Mouse (Mus musculus) C2C12 (cell line): ENCODE measurements at regions not wholly inside any gene's neighbourhood (a gene's known extent, or its start where the extent isn't known, plus 50 kb on each side); places are given as distances from the start of the nearest gene placed in this dataset.

Experiments used
- H3K27me3 ChIP-seq: one replicate; pipeline ENCODE4 v1.6.1; 2011; ENCODE audit not compliant: control insufficient read depth, insufficient read depth, insufficient read length
- H3K36me3 ChIP-seq: one replicate; pipeline ENCODE4 v1.6.1; 2011; ENCODE audit not compliant: control insufficient read depth, insufficient read depth
- H3K4me3 ChIP-seq: one replicate; pipeline ENCODE4 v1.5.1; 2011; ENCODE audit warnings: mild to moderate bottlenecking, control low read depth; ENCODE audit not compliant: poor library complexity, insufficient read depth, severe bottlenecking
- H3K79me2 ChIP-seq: one replicate; pipeline ENCODE4 v1.6.1; 2011; ENCODE audit not compliant: control insufficient read depth, insufficient read depth
- H3K79me3 ChIP-seq: one replicate; pipeline ENCODE4 v1.6.1; 2011; ENCODE audit warnings: low read depth, control low read depth
- H3ac ChIP-seq: one replicate; pipeline ENCODE3; 2011; ENCODE audit warnings: low read depth; ENCODE audit not compliant: control insufficient read depth, insufficient read length
- CEBPB ChIP-seq: IDR thresholded peaks from one replicate; pipeline ENCODE4 v1.6.1; 2011; ENCODE audit warnings: low read depth, mild to moderate bottlenecking, control low read depth, moderate library complexity
- CTCF ChIP-seq: IDR thresholded peaks from one replicate; pipeline ENCODE4 v1.5.1; 2011; ENCODE audit not compliant: control insufficient read depth, insufficient read depth, insufficient read length
- FOSL1 ChIP-seq: IDR thresholded peaks from one replicate; pipeline ENCODE4 v1.8.0; 2011; ENCODE audit warnings: mild to moderate bottlenecking, low read length; ENCODE audit not compliant: poor library complexity, insufficient read depth, severe bottlenecking
- MAX ChIP-seq: IDR thresholded peaks from one replicate; pipeline ENCODE4 v1.6.1; 2011; ENCODE audit warnings: mild to moderate bottlenecking, control low read depth
- MYOD1 ChIP-seq: IDR thresholded peaks from one replicate; pipeline ENCODE4 v1.6.1; 2011; ENCODE audit warnings: low read depth; ENCODE audit not compliant: control insufficient read depth, insufficient read length
- MYOG ChIP-seq: IDR thresholded peaks from one replicate; pipeline ENCODE4 v1.6.1; 2011; ENCODE audit not compliant: control insufficient read depth, insufficient read length; ENCODE audit errors: extremely low read depth
- USF1 ChIP-seq: IDR thresholded peaks from one replicate; pipeline ENCODE4 v1.6.1; 2011; ENCODE audit warnings: low read depth, mild to moderate bottlenecking, control low read depth, moderate library complexity

GRCm38 (mm10) chr1:193572411-193572810 lies 202.3 kb upstream of the Camk1g start:
- no peaks in the 10 kb centered on the region for H3K79me3 ChIP-seq
- no peaks in the 10 kb centered on the region for H3K27me3 ChIP-seq
- no peak overlapping the region for H3K4me3 ChIP-seq
- no peaks in the 10 kb centered on the region for H3K79me2 ChIP-seq
- TF ChIP-seq MAX (no peak), MYOD1 (no peak), USF1 (no peak), CEBPB (no peak), CTCF (no peak), FOSL1 (no peak), MYOG (no peak)
- no peaks in the 10 kb centered on the region for H3K36me3 ChIP-seq
- H3ac ChIP-seq: no peak overlapping the region

DNA sequence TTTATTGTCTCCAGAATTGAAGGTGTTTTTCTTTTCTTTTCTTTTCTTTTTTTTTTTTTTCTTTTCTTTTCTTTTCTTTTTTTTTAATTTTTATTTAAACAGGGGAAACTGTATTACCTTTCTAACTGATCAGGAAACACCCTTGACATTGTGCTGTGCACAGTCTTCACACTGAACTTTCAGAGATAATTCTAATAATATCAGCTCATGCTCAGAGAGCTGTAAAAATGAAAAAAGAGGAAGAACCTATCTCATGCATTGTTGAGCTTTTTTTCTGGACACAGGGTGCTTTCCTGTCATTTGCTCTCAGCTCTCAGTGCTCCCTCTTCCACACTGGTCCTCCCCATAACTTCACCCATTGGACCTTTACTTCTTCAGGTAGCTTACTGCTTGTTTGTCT lies 201.0 kb upstream of the Camk1g start:
- Histone ChIP-seq H3K79me2 (no peaks in the 10 kb centered on the region), H3K79me3 (no peaks in the 10 kb centered on the region), H3K27me3 (no peaks in the 10 kb centered on the region), H3ac (no peak overlapping the region), H3K4me3 (no peak overlapping the region), H3K36me3 (no peaks in the 10 kb centered on the region)
- TF ChIP-seq USF1: no peak
- no peak for TF ChIP-seq MAX
- no peak for TF ChIP-seq FOSL1
- no peak for TF ChIP-seq MYOD1
- TF ChIP-seq CEBPB: no peak
- TF ChIP-seq MYOG: no peak
- no peak for TF ChIP-seq CTCF

DNA sequence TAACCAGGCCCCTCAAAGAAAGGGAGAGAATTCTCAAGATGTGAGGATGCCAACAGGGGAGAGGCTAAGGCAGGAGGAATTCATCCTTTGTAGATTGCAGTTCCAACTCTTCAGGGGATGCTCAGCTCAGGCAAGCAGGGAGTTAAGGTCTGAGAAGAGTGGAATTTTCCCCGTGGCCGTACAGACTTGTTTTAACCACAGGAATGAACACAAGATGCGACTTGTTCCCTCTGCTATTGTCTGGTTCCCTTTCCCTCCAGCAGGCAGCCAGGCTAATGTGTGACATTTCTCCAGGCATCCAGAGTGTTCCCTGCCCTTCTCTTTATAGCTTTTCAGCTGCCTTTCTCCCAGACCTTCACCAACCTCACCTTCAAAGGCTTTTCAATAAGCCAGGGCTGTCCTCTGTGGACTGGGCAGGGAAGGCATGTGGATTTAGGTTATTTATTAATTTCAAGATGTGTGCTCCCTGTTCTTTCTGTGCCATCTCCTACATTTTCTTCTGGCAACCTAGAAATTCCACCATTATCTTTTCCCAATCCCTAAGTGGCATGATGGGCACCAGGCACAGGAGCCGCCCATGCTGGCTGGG lies 198.6 kb upstream of the Camk1g start:
- Histone ChIP-seq H3K79me2 (no peaks in the 10 kb centered on the region), H3K4me3 (no peak overlapping the region), H3K27me3 (no peaks in the 10 kb centered on the region)

GRCm38 (mm10) chr1:193567217-193567616 lies 197.1 kb upstream of the Camk1g start:
- TF ChIP-seq MYOG (no peak), MAX (no peak), FOSL1 (no peak), MYOD1 (no peak), CTCF (no peak), USF1 (no peak), CEBPB (no peak)
- no peak overlapping the region for H3K4me3 ChIP-seq

More for the DNA sequence above, 198.6 kb upstream of the Camk1g start:
- TF ChIP-seq CEBPB: no peak
- no peak for TF ChIP-seq MYOG
- TF ChIP-seq MAX: no peak
- no peak for TF ChIP-seq FOSL1
- no peak for TF ChIP-seq MYOD1
- TF ChIP-seq USF1: no peak
- TF ChIP-seq CTCF: no peak
- H3K36me3 ChIP-seq: no peaks in the 10 kb centered on the region
- H3K79me3 ChIP-seq: no peaks in the 10 kb centered on the region
- H3ac ChIP-seq: no peak overlapping the region

DNA sequence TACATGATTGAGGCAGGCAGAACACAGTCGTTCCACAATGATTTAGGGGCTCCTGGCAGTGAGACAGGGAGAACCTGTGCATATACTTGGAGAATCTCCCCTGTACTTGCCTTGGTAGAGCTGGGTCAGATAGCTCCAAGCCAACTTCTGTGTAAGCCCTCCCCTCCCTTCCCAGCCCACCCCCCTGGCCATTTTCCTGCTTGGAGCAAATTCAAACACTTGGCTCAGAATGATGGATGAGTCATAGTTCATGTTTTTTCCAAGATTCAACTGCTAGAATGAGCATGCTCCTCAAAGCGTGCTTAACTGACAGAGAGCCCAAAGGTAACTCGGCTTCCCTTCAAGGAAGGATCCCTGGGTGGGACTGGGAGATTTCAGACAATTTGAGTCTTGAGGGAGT lies 194.1 kb upstream of the Camk1g start:
- Histone ChIP-seq H3K79me2 (no peaks in the 10 kb centered on the region), H3K79me3 (no peaks in the 10 kb centered on the region), H3ac (no peak overlapping the region), H3K27me3 (no peaks in the 10 kb centered on the region), H3K36me3 (no peaks in the 10 kb centered on the region), H3K4me3 (no peak overlapping the region)
- TF ChIP-seq MAX: no peak
- no peak for TF ChIP-seq FOSL1
- no peak for TF ChIP-seq MYOD1
- TF ChIP-seq CTCF: no peak

More at GRCm38 (mm10) chr1:193567217-193567616, 197.1 kb upstream of the Camk1g start:
- no peaks in the 10 kb centered on the region for H3K79me3 ChIP-seq
- H3ac ChIP-seq: no peak overlapping the region
- H3K79me2 ChIP-seq: no peaks in the 10 kb centered on the region
- H3K27me3 ChIP-seq: no peaks in the 10 kb centered on the region
- no peaks in the 10 kb centered on the region for H3K36me3 ChIP-seq

DNA sequence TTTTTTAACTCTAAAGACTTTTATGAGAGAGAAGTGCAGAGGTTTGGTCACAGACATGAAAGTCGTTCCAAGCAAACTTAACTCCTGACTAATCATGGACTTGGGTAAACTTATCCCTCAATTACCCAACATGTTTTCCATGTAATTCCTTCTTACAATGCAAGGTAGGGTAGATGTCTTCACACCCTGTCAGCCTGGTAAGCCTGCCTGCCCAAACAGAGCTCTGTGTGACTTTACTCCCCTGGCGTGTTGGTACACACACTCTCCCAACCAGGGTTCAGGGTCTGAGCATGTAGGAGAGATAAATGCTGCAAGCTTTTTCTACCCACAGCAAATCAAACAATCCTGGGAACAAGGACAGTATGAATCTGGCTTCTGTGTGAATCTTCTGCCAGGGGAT lies 192.1 kb upstream of the Camk1g start:
- no peak for TF ChIP-seq CTCF
- no peak for TF ChIP-seq MAX
- no peak for TF ChIP-seq MYOD1
- TF ChIP-seq FOSL1: no peak
- TF ChIP-seq MYOG: no peak
- no peak for TF ChIP-seq CEBPB
- TF ChIP-seq USF1: no peak
- Histone ChIP-seq H3ac (no peak overlapping the region), H3K36me3 (no peaks in the 10 kb centered on the region), H3K79me3 (no peaks in the 10 kb centered on the region), H3K27me3 (no peaks in the 10 kb centered on the region), H3K4me3 (no peak overlapping the region), H3K79me2 (no peaks in the 10 kb centered on the region)
